In genomic region chr7:125933356-125934244, GRCm38 (mm10) we compare ENCODE assay signal across 11 mouse cellular contexts.
DNase-seq lines count a peak whose midpoint lies in the region; ATAC-seq and TF ChIP-seq lines count a peak whose summit lies in the region.
"Had no signal": no experiment of that assay in that cellular context is flagged by ENCODE, and none has a peak within 500 bp of the region (broad histone marks: within the 10 kb centered on the region; RNA-seq: fewer than 3 reads in every experiment).

No protein-coding gene starts in this region.

- peak overlapping the region; percentile 15; the same call in 1 of the 2 replicates for H3K27ac ChIP-seq in forebrain, embryonic 13.5 days
- no peak overlapping the region for H3K27ac ChIP-seq in hindbrain, embryonic 11.5 days (ENCODE audit: low read depth, low read length)
- H3K27ac ChIP-seq in midbrain, postnatal 0 days (ENCODE audit: low read depth, low read length): peak overlapping the region; percentile 62

- peaks cover 20% of the 10 kb centered on the region for H3K4me1 ChIP-seq in forebrain, embryonic 13.5 days
- H3K4me1 ChIP-seq in hindbrain, embryonic 11.5 days (replicated peaks; ENCODE audit: control insufficient read depth, insufficient read depth, low read length): 0 out of 2 replicates have a peak, but pooled peaks cover 3% of the 10 kb centered on the region
- H3K4me1 ChIP-seq in midbrain, postnatal 0 days (ENCODE audit: insufficient read depth, low read length): peaks cover 21% of the 10 kb centered on the region; the same call in 1 of the 2 replicates

- H3K27me3 ChIP-seq in forebrain, embryonic 13.5 days: 0 out of 2 replicates have a peak, but pooled peaks cover 5% of the 10 kb centered on the region
- H3K27me3 ChIP-seq in hindbrain, embryonic 11.5 days (ENCODE audit: control insufficient read depth, insufficient read depth, low read length): no peaks in the 10 kb centered on the region
- H3K27me3 ChIP-seq in midbrain, postnatal 0 days (ENCODE audit: insufficient read depth, low read length): no peaks in the 10 kb centered on the region

- DNase-seq in adrenal gland, postnatal 10 days: peak; percentile 15
- no peak for DNase-seq in adrenal gland, postnatal 4 days (ENCODE audit: low spot score in 2 of 2)
- DNase-seq in hindbrain, embryonic 11.5 days (ENCODE audit: low spot score): peak; percentile 18
- DNase-seq in midbrain, postnatal 0 days (ENCODE audit: low spot score): no peak
- DNase-seq in spleen, postnatal 14 days (ENCODE audit: low spot score in 2 of 2): no peak
- DNase-seq in layer of hippocampus, adult 9-10 months (ENCODE audit: low spot score): no peak
- DNase-seq in spleen, adult 12 weeks (ENCODE audit: low spot score): no peak
- DNase-seq: kidney, adult 8-10 months; lung, adult 18-20 months; right cerebral cortex, postnatal 14 days had no signal

- H3K4me3 ChIP-seq in forebrain, embryonic 13.5 days: no peak overlapping the region
- no peak overlapping the region for H3K4me3 ChIP-seq in hindbrain, embryonic 11.5 days (ENCODE audit: low read depth, low read length)
- no peak overlapping the region for H3K4me3 ChIP-seq in midbrain, postnatal 0 days (ENCODE audit: low read depth, low read length)

- H3K9ac ChIP-seq in forebrain, embryonic 13.5 days: peak overlapping the region; percentile 26; the same call in 1 of the 2 replicates
- no peak overlapping the region for H3K9ac ChIP-seq in hindbrain, embryonic 11.5 days (ENCODE audit: low read depth, low read length)
- no peak overlapping the region for H3K9ac ChIP-seq in midbrain, postnatal 0 days (replicated peaks; ENCODE audit: low read length, poor library complexity, severe bottlenecking)

- no peak for ATAC-seq in forebrain, embryonic 13.5 days
- ATAC-seq in hindbrain, embryonic 11.5 days (ENCODE audit: low FRiP score): no peak; the same call in 1 of the 2 replicates
- ATAC-seq in midbrain, postnatal 0 days (ENCODE audit: low FRiP score): peak; percentile 64; the same call in 1 of the 2 replicates

- 16% methylated on average over 16 of the region's 16 CpGs for WGBS in forebrain, embryonic 13.5 days
- WGBS in hindbrain, embryonic 11.5 days: 37% methylated on average over 16 of the region's 16 CpGs
- WGBS in midbrain, postnatal 0 days: 12% methylated on average over 16 of the region's 16 CpGs

- no peaks in the 10 kb centered on the region for H3K36me3 ChIP-seq in forebrain, embryonic 13.5 days (ENCODE audit: poor library complexity, severe bottlenecking)
- no peaks in the 10 kb centered on the region for H3K36me3 ChIP-seq in hindbrain, embryonic 11.5 days (ENCODE audit: control insufficient read depth, insufficient read depth, low read length)
- no peaks in the 10 kb centered on the region for H3K36me3 ChIP-seq in midbrain, postnatal 0 days (ENCODE audit: insufficient read depth, low read length)

- H3K9me3 ChIP-seq in forebrain, embryonic 13.5 days (replicated peaks): no peaks in the 10 kb centered on the region
- no peaks in the 10 kb centered on the region for H3K9me3 ChIP-seq in hindbrain, embryonic 11.5 days (ENCODE audit: control insufficient read depth, low read length)
- H3K9me3 ChIP-seq in midbrain, postnatal 0 days (ENCODE audit: low read length): no peaks in the 10 kb centered on the region

- H3K4me2 ChIP-seq in forebrain, embryonic 13.5 days: peak overlapping the region; percentile 14; the same call in 1 of the 2 replicates
- H3K4me2 ChIP-seq in hindbrain, embryonic 11.5 days (replicated peaks; ENCODE audit: low read depth, low read length): no peak overlapping the region
- H3K4me2 ChIP-seq in midbrain, postnatal 0 days (ENCODE audit: low read depth, low read length, poor library complexity, severe bottlenecking): peak overlapping the region; percentile 20; the same call in 1 of the 2 replicates

- TF ChIP-seq CTCF in midbrain, postnatal 0 days (IDR thresholded peaks at IDR 0.05): no peak

Comparison
In these comparisons a context has a peak if more than half of its experiments do, and no peak if none do; other contexts are left out.
1. DNase-seq: peak in adrenal gland, postnatal 10 days (single experiment) and hindbrain, embryonic 11.5 days (single experiment); none in adrenal gland, postnatal 4 days (0 of 2), midbrain, postnatal 0 days (single experiment), spleen, postnatal 14 days (0 of 2), layer of hippocampus, adult 9-10 months (single experiment) and spleen, adult 12 weeks (single experiment).